1 mouse cellular context compared by ENCODE assay signal in genomic region chr5:76951106-76952027, GRCm38 (mm10).
A peak's percentile ranks its signal among the peaks of the same experiment; 100 is the strongest.
TF ChIP-seq lines count a peak whose summit lies in the region.

Gene Paics, plus strand, starts transcription at chr5:76951307.
Gene Ppat, minus strand, starts transcription at chr5:76951578.

TF ChIP-seq in MEL, 35 proteins besides CTCF, POLR2A, EP300 and RAD21 (continued from another document):
- peak; percentile 96 for TF ChIP-seq MYC (IDR thresholded peaks at IDR 0.05; ENCODE audit: low read depth, low read length)
- TF ChIP-seq MYB (IDR thresholded peaks at IDR 0.05; ENCODE audit: low read depth, low read length): no peak
- TF ChIP-seq CHD1 (IDR thresholded peaks at IDR 0.05; ENCODE audit: low read depth, low read length): no peak
- TF ChIP-seq E2F4 (IDR thresholded peaks at IDR 0.05; ENCODE audit: borderline replicate concordance, low read depth, low read length): peak; percentile 99
- no peak for TF ChIP-seq MAFK (IDR thresholded peaks at IDR 0.05; ENCODE audit: borderline replicate concordance, low read depth, low read length)
- TF ChIP-seq SMC3 (IDR thresholded peaks at IDR 0.05; ENCODE audit: low read depth, low read length): no peak
- TF ChIP-seq MEF2A (IDR thresholded peaks at IDR 0.05; ENCODE audit: extremely low read depth, insufficient replicate concordance, low read depth, low read length, poor library complexity, severe bottlenecking): no peak
- TF ChIP-seq KAT2A (conservative IDR thresholded peaks at IDR 0.05; ENCODE audit: low read depth, low read length): no peak; the same call in 1 of the 2 replicates
- peak; percentile 99 for TF ChIP-seq ZMIZ1 (IDR thresholded peaks at IDR 0.05; ENCODE audit: low read depth, low read length)
- peak; percentile 55 for TF ChIP-seq ETS1 (IDR thresholded peaks at IDR 0.05; ENCODE audit: low read depth, low read length)
- peak; percentile 44; the same call in 1 of the 2 replicates for TF ChIP-seq BHLHE40 (IDR thresholded peaks at IDR 0.05; ENCODE audit: borderline replicate concordance, low read depth, low read length)
- no peak; the same call in 1 of the 2 replicates for TF ChIP-seq GATA1 (IDR thresholded peaks at IDR 0.05; ENCODE audit: low read depth, low read length)
- TF ChIP-seq MXI1 (IDR thresholded peaks at IDR 0.05; ENCODE audit: low read depth, low read length): peak; percentile 98
